Mouse (Mus musculus) lung, postnatal 0 days (tissue): ENCODE measurements around the gene Lgi2. TPM values are rescaled to one million over a fixed set of nuclear protein-coding genes. Genes with fewer than 3 reads are reported as not detected.
A peak's percentile ranks its signal among the peaks of the same experiment; 100 is the strongest.

Experiments
- ATAC-seq: fragments of 200-750 bp; cut with Nextera tagmentation; 2 replicates; pipeline ENCODE4 v1.8.0; 2017; ENCODE audit warnings: moderate library complexity
- DNase-seq: peaks from one replicate; pipeline ENCODE4 v3.0.0-alpha.2; 2016; ENCODE audit warnings: low spot score
- H3K27ac ChIP-seq: fragments of 300-500 bp; sonication (generic); 2 replicates; pipeline ENCODE4 v1.5.1; 2014; ENCODE audit warnings: antibody characterized with exemption, mild to moderate bottlenecking, low read length, mixed read lengths
- H3K27me3 ChIP-seq: fragments of 300-500 bp; sonication (generic); replicated peaks from 2 replicates; pipeline ENCODE4 v1.6.1; 2014; ENCODE audit warnings: low read length, mixed read lengths; ENCODE audit not compliant: insufficient read depth
- H3K36me3 ChIP-seq: fragments of 300-500 bp; sonication (generic); 2 replicates; pipeline ENCODE4 v1.6.1; 2014; ENCODE audit warnings: low read length, mixed read lengths; ENCODE audit not compliant: insufficient read depth
- H3K4me1 ChIP-seq: fragments of 300-500 bp; sonication (generic); 2 replicates; pipeline ENCODE4 v1.6.1; 2014; ENCODE audit warnings: antibody characterized with exemption, low read depth, low read length, mixed read lengths; ENCODE audit not compliant: insufficient read depth
- H3K4me2 ChIP-seq: fragments of 300-500 bp; sonication (generic); replicated peaks from 2 replicates; pipeline ENCODE4 v1.6.1; 2014; ENCODE audit warnings: low read depth, mild to moderate bottlenecking, low read length, moderate library complexity, mixed read lengths
- H3K4me3 ChIP-seq: fragments of 300-500 bp; sonication (generic); 2 replicates; pipeline ENCODE4 v1.5.1; 2014; ENCODE audit warnings: low read depth, low read length
- H3K9ac ChIP-seq: fragments of 300-500 bp; sonication (generic); replicated peaks from 2 replicates; pipeline ENCODE4 v1.6.1; 2014; ENCODE audit warnings: low read depth, mild to moderate bottlenecking
- H3K9me3 ChIP-seq: fragments of 300-500 bp; sonication (generic); 2 replicates; pipeline ENCODE4 v1.6.1; 2016; ENCODE audit warnings: low read length, mixed read lengths
- CTCF ChIP-seq: IDR thresholded peaks from 2 replicates; pipeline ENCODE4 v1.5.1; 2016; ENCODE audit warnings: antibody characterized with exemption, mild to moderate bottlenecking
- EP300 ChIP-seq: IDR thresholded peaks from 2 replicates; pipeline ENCODE4 v1.6.1; 2016; ENCODE audit warnings: antibody characterized with exemption, mild to moderate bottlenecking, control low read depth
- WGBS: fragments of 180-500 bp; shearing (Covaris S2); extraction: QIAGEN DNeasy Blood & Tissue Kit; methylation state at CpG from one replicate; pipeline ENCODE4 v1.1.7; 2014; 5-methylcytosine and 5-hydroxymethylcytosine counted together
- polyA plus RNA-seq: library from polyadenylated mRNA; unstranded; fragments of >200 nt; fragmentation: Nextera tagmentation; extraction: Ambion mirVana; gene quantifications from 2 replicates; pipeline ENCODE4 v1.2.1, GENCODE M21; 2015

The Lgi2 gene
- 2.0 and 2.1 TPM in 2 replicates for polyA plus RNA-seq

- DNase-seq = peak; percentile 22
- Histone ChIP-seq H3K27me3 (no peaks in the 10 kb centered on the region), H3K4me2 (peak within 1 kb of the TSS; percentile 91), H3K36me3 (no peaks in the 10 kb centered on the region), H3K9ac (no peak within 1 kb of the TSS), H3K4me1 (peaks cover 6% of the 10 kb centered on the region; the same call in 1 of the 2 replicates), H3K27ac (no peak within 1 kb of the TSS), H3K9me3 (no peaks in the 10 kb centered on the region), H3K4me3 (peak within 1 kb of the TSS; percentile 45)
- peak; percentile 78 for ATAC-seq
- under 1% methylated on average over 24 of the region's 83 CpGs for WGBS
- TF ChIP-seq CTCF = no peak
- TF ChIP-seq EP300 = no peak
Observed at GRCm38 (mm10) chr5:52565813-52566531, at the start of gene Lgi2. TSS of gene Lgi2 (minus strand) at chr5:52566462.

- ATAC-seq (no peak), DNase-seq (no peak)
- Histone ChIP-seq H3K27ac (no peak overlapping the region), H3K27me3 (no peaks in the 10 kb centered on the region), H3K9ac (no peak overlapping the region), H3K4me1 (peaks cover 4% of the 10 kb centered on the region; the same call in 1 of the 2 replicates), H3K36me3 (no peaks in the 10 kb centered on the region), H3K9me3 (no peaks in the 10 kb centered on the region), H3K4me2 (no peak overlapping the region), H3K4me3 (no peak overlapping the region)
- TF ChIP-seq EP300 (no peak), CTCF (no peak)
- WGBS = 69% methylated on average over 9 of the region's 9 CpGs
Observed at GRCm38 (mm10) chr5:52615421-52615820, 49.2 kb upstream of the Lgi2 start.

DNA sequence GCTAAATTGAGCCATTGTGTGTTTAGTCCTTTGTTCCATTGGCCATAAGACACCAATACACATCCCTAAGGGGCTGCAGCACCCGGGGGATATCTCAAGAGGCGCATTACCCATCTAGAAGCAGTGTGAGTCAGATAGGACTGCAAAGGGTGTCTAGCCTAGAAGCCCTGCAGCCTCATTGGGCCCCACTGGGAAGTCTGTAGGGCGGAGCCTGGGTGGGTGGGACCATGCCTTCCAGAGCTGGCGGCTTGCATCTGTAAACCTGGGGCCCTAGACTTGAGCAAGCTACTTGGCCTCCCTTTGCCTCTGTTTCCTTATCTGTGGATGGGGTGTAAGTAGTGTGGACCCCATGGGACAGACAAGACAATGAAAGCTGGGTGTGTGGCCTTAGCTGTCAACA lies 48.4 kb upstream of the Lgi2 start:
- DNase-seq (no peak), ATAC-seq (no peak)
- Histone ChIP-seq H3K4me1 (peaks cover 4% of the 10 kb centered on the region; the same call in 1 of the 2 replicates), H3K27me3 (no peaks in the 10 kb centered on the region), H3K27ac (no peak overlapping the region), H3K4me2 (no peak overlapping the region), H3K36me3 (no peaks in the 10 kb centered on the region), H3K9ac (no peak overlapping the region), H3K4me3 (no peak overlapping the region), H3K9me3 (no peaks in the 10 kb centered on the region)
- TF ChIP-seq EP300 = no peak
- TF ChIP-seq CTCF = no peak
- whole genome bisulfite sequencing = 79% methylated on average over 4 of the region's 4 CpGs

DNA sequence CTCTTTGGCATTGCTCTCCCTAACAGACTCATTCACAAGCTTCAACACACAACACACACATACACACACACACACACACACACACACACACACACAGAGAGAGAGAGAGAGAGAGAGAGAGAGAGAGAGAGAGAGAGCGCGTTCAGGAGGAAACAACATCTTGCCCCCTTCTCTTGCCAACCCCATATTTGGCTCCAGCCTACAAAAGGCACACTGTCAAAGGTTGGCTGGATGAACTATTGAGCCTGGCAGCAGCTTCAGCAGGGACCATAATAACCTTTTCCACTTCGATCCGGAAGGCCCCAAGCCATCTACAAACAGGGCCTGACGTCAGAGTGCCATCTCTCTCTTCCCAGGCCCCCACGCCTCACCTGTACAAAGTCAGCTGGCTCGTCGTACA lies 46.5 kb upstream of the Lgi2 start:
- WGBS = 88% methylated on average over 8 of the region's 8 CpGs
- Histone ChIP-seq H3K4me2 (no peak overlapping the region), H3K9me3 (no peaks in the 10 kb centered on the region), H3K36me3 (no peaks in the 10 kb centered on the region), H3K4me1 (no peaks in the 10 kb centered on the region), H3K27ac (no peak overlapping the region), H3K4me3 (no peak overlapping the region), H3K27me3 (no peaks in the 10 kb centered on the region), H3K9ac (no peak overlapping the region)
- ATAC-seq (no peak), DNase-seq (no peak)
- no peak for TF ChIP-seq EP300
- TF ChIP-seq CTCF = no peak

DNA sequence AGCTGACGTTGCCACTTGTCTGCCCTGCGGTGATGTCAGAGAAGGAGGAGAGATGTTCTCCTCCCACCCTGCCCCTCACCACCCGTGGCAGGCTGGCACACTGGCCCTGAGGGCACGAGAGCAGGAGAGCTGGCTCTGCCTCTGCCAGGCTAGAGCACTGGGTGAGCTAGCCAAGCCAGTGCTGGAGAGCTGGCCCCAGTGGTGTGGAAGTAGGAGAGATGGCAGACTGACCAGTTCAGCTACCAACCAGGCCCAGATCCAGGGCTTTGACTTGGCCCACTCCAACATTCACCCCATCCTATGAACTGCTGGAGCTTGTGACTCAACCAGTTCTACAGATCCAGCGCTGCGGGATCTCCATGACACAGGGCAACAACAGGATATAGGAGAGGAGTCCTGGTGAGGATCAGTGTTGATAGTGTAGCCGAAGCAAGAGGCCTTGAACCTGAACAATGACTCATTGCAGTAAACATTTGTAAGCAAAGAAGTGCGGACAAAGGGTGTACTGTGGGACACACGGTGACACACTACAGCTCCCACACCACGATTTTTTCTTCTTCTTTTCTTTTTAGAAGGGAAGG lies 45.1 kb upstream of the Lgi2 start:
- ATAC-seq = no peak
- TF ChIP-seq EP300 (no peak), CTCF (no peak)
- no peak overlapping the region for H3K27ac ChIP-seq
- WGBS = 65% methylated on average over 10 of the region's 10 CpGs
- H3K9me3 ChIP-seq = no peaks in the 10 kb centered on the region
- DNase-seq = no peak
- no peak overlapping the region for H3K4me3 ChIP-seq
- H3K4me1 ChIP-seq = no peaks in the 10 kb centered on the region
- no peaks in the 10 kb centered on the region for H3K27me3 ChIP-seq
- no peak overlapping the region for H3K4me2 ChIP-seq
- no peaks in the 10 kb centered on the region for H3K36me3 ChIP-seq
- no peak overlapping the region for H3K9ac ChIP-seq

DNA sequence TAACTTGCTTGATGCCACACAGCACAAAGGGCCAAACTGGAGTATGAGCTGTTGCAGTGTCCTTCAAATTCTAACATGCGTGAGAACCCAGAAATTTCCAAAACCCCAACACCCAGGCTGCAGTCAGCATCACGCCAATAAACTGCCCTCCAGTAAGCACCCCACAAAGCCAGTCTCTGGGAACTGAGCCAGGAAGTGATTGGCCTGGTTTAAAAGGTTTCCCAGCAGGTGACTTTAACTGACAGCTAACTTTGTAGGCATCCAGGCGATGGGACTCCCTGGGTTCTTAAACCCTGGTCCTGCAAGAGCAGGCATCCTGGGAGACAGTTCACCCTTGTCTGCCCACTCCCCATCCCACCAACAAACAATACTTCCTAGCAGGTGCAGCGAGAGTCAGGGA lies 44.0 kb upstream of the Lgi2 start:
- 63% methylated on average over 4 of the region's 4 CpGs for WGBS
- Histone ChIP-seq H3K36me3 (no peaks in the 10 kb centered on the region), H3K4me3 (no peak overlapping the region), H3K4me2 (no peak overlapping the region), H3K9ac (no peak overlapping the region), H3K27ac (no peak overlapping the region), H3K27me3 (no peaks in the 10 kb centered on the region), H3K4me1 (no peaks in the 10 kb centered on the region), H3K9me3 (no peaks in the 10 kb centered on the region)
- DNase-seq (no peak), ATAC-seq (no peak)
- TF ChIP-seq CTCF (no peak), EP300 (no peak)
